Mouse (Mus musculus) intestine, embryonic 14.5 days (tissue): ENCODE measurements at regions not wholly inside any gene's neighbourhood (a gene's known extent, or its start where the extent isn't known, plus 50 kb on each side); places are given as distances from the start of the nearest gene placed in this dataset.

ENCODE experiments used
- ATAC-seq: fragments of 200-750 bp; cut with Nextera tagmentation; replicated peaks from 2 replicates; pipeline ENCODE4 v1.8.0; 2017; ENCODE audit warnings: low read depth, moderate number of reproducible peaks, moderate TSS enrichment, moderate library complexity; ENCODE audit not compliant: low FRiP score, low TSS enrichment
- DNase-seq: peaks from one replicate; pipeline ENCODE4 v3.0.0-alpha.2; 2018; ENCODE audit warnings: low spot score
- H3K27ac ChIP-seq: fragments of 300-500 bp; sonication (generic); 2 replicates; pipeline ENCODE4 v1.5.1; 2014; ENCODE audit warnings: low read depth, mild to moderate bottlenecking, control low read depth
- H3K27me3 ChIP-seq: fragments of 300-500 bp; sonication (generic); replicated peaks from 2 replicates; pipeline ENCODE4 v1.6.1; 2014; ENCODE audit warnings: low read length, control low read depth; ENCODE audit not compliant: control insufficient read depth, insufficient read depth
- H3K36me3 ChIP-seq: fragments of 300-500 bp; sonication (generic); 2 replicates; pipeline ENCODE4 v1.6.1; 2014; ENCODE audit warnings: low read length, control low read depth; ENCODE audit not compliant: control insufficient read depth, insufficient read depth
- H3K4me1 ChIP-seq: fragments of 300-500 bp; sonication (generic); replicated peaks from 2 replicates; pipeline ENCODE4 v1.6.1; 2014; ENCODE audit warnings: low read length, control low read depth, mixed read lengths; ENCODE audit not compliant: control insufficient read depth, insufficient read depth
- H3K4me2 ChIP-seq: fragments of 300-500 bp; sonication (generic); 2 replicates; pipeline ENCODE4 v1.6.1; 2014; ENCODE audit warnings: low read length
- H3K4me3 ChIP-seq: fragments of 300-500 bp; sonication (generic); 2 replicates; pipeline ENCODE4 v1.5.1; 2014; ENCODE audit warnings: low read depth, low read length, control low read depth, mixed read lengths
- H3K9ac ChIP-seq: fragments of 300-500 bp; sonication (generic); 2 replicates; pipeline ENCODE4 v1.6.1; 2014; ENCODE audit warnings: mild to moderate bottlenecking, low read length
- H3K9me3 ChIP-seq: fragments of 300-500 bp; sonication (generic); 2 replicates; pipeline ENCODE4 v1.6.1; 2016; ENCODE audit warnings: low read length, control low read depth; ENCODE audit not compliant: control insufficient read depth
- WGBS: fragments of 180-500 bp; shearing (Covaris S2); extraction: QIAGEN DNeasy Blood & Tissue Kit; methylation state at CpG from one replicate; pipeline ENCODE4 v1.1.7; 2014; 5-methylcytosine and 5-hydroxymethylcytosine counted together

- H3K4me2 ChIP-seq = no peak overlapping the region
- ATAC-seq (peak; percentile 100), DNase-seq (peak; percentile 67)
- H3K9me3 ChIP-seq = peaks cover 15% of the 10 kb centered on the region
- no peaks in the 10 kb centered on the region for H3K36me3 ChIP-seq
- WGBS = 63% methylated on average over 22 of the region's 22 CpGs
- no peaks in the 10 kb centered on the region for H3K27me3 ChIP-seq
- no peak overlapping the region for H3K9ac ChIP-seq
- no peak overlapping the region for H3K4me3 ChIP-seq
- no peaks in the 10 kb centered on the region for H3K4me1 ChIP-seq
- no peak overlapping the region for H3K27ac ChIP-seq
Observed at GRCm38 (mm10) chr3:62159031-62159430, 179.1 kb upstream of the Arhgef26 start.

GRCm38 (mm10) chr3:62170647-62171046 is 167.5 kb upstream of the Arhgef26 start:
- Histone ChIP-seq H3K36me3 (no peaks in the 10 kb centered on the region), H3K4me2 (no peak overlapping the region), H3K27ac (no peak overlapping the region), H3K4me3 (no peak overlapping the region), H3K4me1 (no peaks in the 10 kb centered on the region), H3K9ac (no peak overlapping the region), H3K9me3 (no peaks in the 10 kb centered on the region), H3K27me3 (no peaks in the 10 kb centered on the region)
- DNase-seq = no peak
- ATAC-seq = no peak
- WGBS = 64% methylated on average over 4 of the region's 4 CpGs

- Histone ChIP-seq H3K4me3 (no peak overlapping the region), H3K27me3 (no peaks in the 10 kb centered on the region), H3K9ac (no peak overlapping the region), H3K36me3 (no peaks in the 10 kb centered on the region), H3K4me1 (no peaks in the 10 kb centered on the region), H3K27ac (no peak overlapping the region), H3K9me3 (no peaks in the 10 kb centered on the region), H3K4me2 (no peak overlapping the region)
- ATAC-seq (no peak), DNase-seq (no peak)
- 90% methylated on average over 3 of the region's 3 CpGs for WGBS
Observed at GRCm38 (mm10) chr3:62187807-62188509, 150.2 kb upstream of the Arhgef26 start.

GRCm38 (mm10) chr3:62192466-62192865 is 145.7 kb upstream of the Arhgef26 start:
- DNase-seq (no peak), ATAC-seq (no peak)
- Histone ChIP-seq H3K27ac (no peak overlapping the region), H3K27me3 (no peaks in the 10 kb centered on the region), H3K9ac (no peak overlapping the region), H3K36me3 (no peaks in the 10 kb centered on the region), H3K4me3 (no peak overlapping the region), H3K4me2 (no peak overlapping the region), H3K9me3 (no peaks in the 10 kb centered on the region), H3K4me1 (no peaks in the 10 kb centered on the region)
- WGBS = 45% methylated on average over 1 of the region's 1 CpGs

- no peaks in the 10 kb centered on the region for H3K9me3 ChIP-seq
- no peak overlapping the region for H3K9ac ChIP-seq
- 89% methylated on average over 4 of the region's 4 CpGs for WGBS
- no peaks in the 10 kb centered on the region for H3K27me3 ChIP-seq
- ATAC-seq (no peak), DNase-seq (no peak)
- no peak overlapping the region for H3K27ac ChIP-seq
- no peak overlapping the region for H3K4me2 ChIP-seq
- H3K4me3 ChIP-seq = no peak overlapping the region
- no peaks in the 10 kb centered on the region for H3K36me3 ChIP-seq
- no peaks in the 10 kb centered on the region for H3K4me1 ChIP-seq
Observed at GRCm38 (mm10) chr3:62194421-62194820, 143.7 kb upstream of the Arhgef26 start.

- H3K4me2 ChIP-seq = no peak overlapping the region
- no peaks in the 10 kb centered on the region for H3K27me3 ChIP-seq
- H3K27ac ChIP-seq = no peak overlapping the region
- H3K36me3 ChIP-seq = no peaks in the 10 kb centered on the region
- H3K4me1 ChIP-seq = no peaks in the 10 kb centered on the region
- DNase-seq = no peak
- no peak overlapping the region for H3K4me3 ChIP-seq
- no peak overlapping the region for H3K9ac ChIP-seq
- no peaks in the 10 kb centered on the region for H3K9me3 ChIP-seq
- no peak for ATAC-seq
- WGBS = 63% methylated on average over 1 of the region's 1 CpGs
Observed at GRCm38 (mm10) chr3:62196679-62197078, 141.5 kb upstream of the Arhgef26 start.

- no peak for ATAC-seq
- Histone ChIP-seq H3K4me1 (no peaks in the 10 kb centered on the region), H3K36me3 (no peaks in the 10 kb centered on the region), H3K9me3 (no peaks in the 10 kb centered on the region), H3K4me3 (no peak overlapping the region), H3K4me2 (no peak overlapping the region), H3K27me3 (no peaks in the 10 kb centered on the region), H3K27ac (no peak overlapping the region), H3K9ac (no peak overlapping the region)
- DNase-seq = peak; percentile 69
Observed at GRCm38 (mm10) chr3:62215806-62216205, 122.3 kb upstream of the Arhgef26 start.

- Histone ChIP-seq H3K4me1 (no peaks in the 10 kb centered on the region), H3K27me3 (no peaks in the 10 kb centered on the region), H3K4me3 (no peak overlapping the region), H3K4me2 (no peak overlapping the region), H3K9me3 (no peaks in the 10 kb centered on the region), H3K9ac (no peak overlapping the region), H3K36me3 (no peaks in the 10 kb centered on the region), H3K27ac (no peak overlapping the region)
- ATAC-seq = no peak
- no peak for DNase-seq
- 89% methylated on average over 1 of the region's 1 CpGs for WGBS
Observed at GRCm38 (mm10) chr3:62217335-62217734, 120.8 kb upstream of the Arhgef26 start.

- H3K4me2 ChIP-seq = no peak overlapping the region
- DNase-seq = no peak
- no peak for ATAC-seq
- no peaks in the 10 kb centered on the region for H3K9me3 ChIP-seq
- 80% methylated on average over 2 of the region's 2 CpGs for WGBS
- no peak overlapping the region for H3K9ac ChIP-seq
- no peaks in the 10 kb centered on the region for H3K36me3 ChIP-seq
- H3K27me3 ChIP-seq = no peaks in the 10 kb centered on the region
- H3K27ac ChIP-seq = no peak overlapping the region
- no peaks in the 10 kb centered on the region for H3K4me1 ChIP-seq
- H3K4me3 ChIP-seq = no peak overlapping the region
Observed at GRCm38 (mm10) chr3:62227697-62228096, 110.4 kb upstream of the Arhgef26 start.
